Comparison of ENCODE assay signal across 8 mouse cellular contexts in the genomic region with DNA sequence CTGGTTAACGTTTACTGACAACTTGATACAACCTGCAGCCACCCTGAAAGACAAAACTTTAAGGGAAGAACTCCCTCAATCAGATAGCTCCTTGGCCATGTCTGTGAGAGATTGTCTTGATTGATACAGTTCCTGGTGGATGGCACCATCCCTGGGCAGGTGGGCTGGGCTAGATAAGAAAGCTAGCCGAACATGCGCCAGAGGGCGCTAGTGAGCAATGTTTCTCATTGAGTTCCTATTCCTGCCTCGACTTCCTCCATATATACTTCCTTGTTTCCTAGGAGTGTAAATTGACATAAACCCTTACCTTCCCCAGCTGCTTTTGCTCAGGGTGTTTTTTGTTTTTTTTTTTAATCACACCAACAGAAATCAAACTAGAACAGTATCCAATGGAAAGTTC. TPM values are rescaled to one million over a fixed set of nuclear protein-coding genes. Genes with fewer than 3 reads are reported as not detected.
DNase-seq lines count a peak whose midpoint lies in the region; ATAC-seq and TF ChIP-seq lines count a peak whose summit lies in the region.

No protein-coding gene starts in this region.

- no peak for ATAC-seq in forebrain, postnatal 0 days
- no peak for ATAC-seq in forebrain, embryonic 13.5 days

- H3K9me3 ChIP-seq in forebrain, postnatal 0 days (ENCODE audit: low read length) = no peaks in the 10 kb centered on the region
- H3K9me3 ChIP-seq in forebrain, embryonic 13.5 days (replicated peaks) = no peaks in the 10 kb centered on the region

- no peak overlapping the region for H3K4me3 ChIP-seq in forebrain, postnatal 0 days (ENCODE audit: low read depth, low read length)
- H3K4me3 ChIP-seq in forebrain, embryonic 13.5 days = no peak overlapping the region

- H3K9ac ChIP-seq in forebrain, postnatal 0 days = no peak overlapping the region
- no peak overlapping the region for H3K9ac ChIP-seq in forebrain, embryonic 13.5 days

- no peaks in the 10 kb centered on the region for H3K4me1 ChIP-seq in forebrain, postnatal 0 days (ENCODE audit: insufficient read depth)
- no peaks in the 10 kb centered on the region for H3K4me1 ChIP-seq in forebrain, embryonic 13.5 days

- intact Hi-C loops in left cerebral cortex, postnatal 25 days (cut with DNase I) = loop anchor here (2.0 kb wide), 1 partner anchor 200 kb away; no protein-coding TSS in a partner anchor

- no peak overlapping the region for H3K27ac ChIP-seq in forebrain, postnatal 0 days (ENCODE audit: low read depth, low read length)
- H3K27ac ChIP-seq in forebrain, embryonic 13.5 days = no peak overlapping the region

- H3K27me3 ChIP-seq in forebrain, postnatal 0 days (ENCODE audit: insufficient read depth, low read length) = peaks cover 7% of the 10 kb centered on the region; the same call in 1 of the 2 replicates
- H3K27me3 ChIP-seq in forebrain, embryonic 13.5 days = no peaks in the 10 kb centered on the region

- H3K4me2 ChIP-seq in forebrain, postnatal 0 days (ENCODE audit: low read depth) = no peak overlapping the region
- no peak overlapping the region for H3K4me2 ChIP-seq in forebrain, embryonic 13.5 days

- TF ChIP-seq CTCF in forebrain, postnatal 0 days (IDR thresholded peaks at IDR 0.05; ENCODE audit: low read depth) = peak; percentile 60

- H3K36me3 ChIP-seq in forebrain, postnatal 0 days (ENCODE audit: insufficient read depth) = no peaks in the 10 kb centered on the region
- H3K36me3 ChIP-seq in forebrain, embryonic 13.5 days (ENCODE audit: poor library complexity, severe bottlenecking) = no peaks in the 10 kb centered on the region

- peak; percentile 47 for DNase-seq in forebrain, postnatal 0 days
- DNase-seq in urinary bladder, postnatal 25 days (ENCODE audit: low spot score) = peak; percentile 18
- DNase-seq in urinary bladder, postnatal 36 days (ENCODE audit: low spot score in 2 of 2) = no peak
- peak; percentile 70 for DNase-seq in embryo, embryonic 11 days
- DNase-seq in left cerebral cortex, postnatal 25 days (ENCODE audit: low spot score in 2 of 2) = peak; percentile 30 to 33
- peak; percentile 36 for DNase-seq in retina, postnatal 7 days (ENCODE audit: low read depth, low spot score)
- DNase-seq in ovary, postnatal 10 days (ENCODE audit: low spot score) = no peak

- 28% methylated on average over 5 of the region's 5 CpGs for WGBS in forebrain, postnatal 0 days
- WGBS in forebrain, embryonic 13.5 days = 39% methylated on average over 5 of the region's 5 CpGs

RNA-seq across cellular contexts. Expression of a gene that starts 11.3 kb away (rescaled TPM):
- 23.9 and 28.4 TPM in 2 replicates for total RNA-seq in forebrain, postnatal 0 days (2014; rRNA removed)
- polyA plus RNA-seq in forebrain, postnatal 0 days (2015; fragmentation: Nextera tagmentation; extraction: Ambion mirVana) = 8.1 and 11.9 TPM in 2 replicates
- 5.6 and 7.5 TPM in 2 replicates for polyA plus RNA-seq in forebrain, embryonic 13.5 days (2015; fragmentation: Nextera tagmentation; extraction: Ambion mirVana)
- 10 to 100 TPM; 37.7 to 38.5 TPM for total RNA-seq in left cerebral cortex, postnatal 25 days (2021)

Comparison
In these comparisons a context has a peak if more than half of its experiments do, and no peak if none do; other contexts are left out.
1. DNase-seq: peak in forebrain, postnatal 0 days (single experiment), urinary bladder, postnatal 25 days (single experiment), embryo, embryonic 11 days (single experiment), left cerebral cortex, postnatal 25 days (2 of 2) and retina, postnatal 7 days (single experiment); none in urinary bladder, postnatal 36 days (0 of 2) and ovary, postnatal 10 days (single experiment).